Mouse (Mus musculus): Measurements from ENCODE around the gene Sh3pxd2b. TPM values are rescaled to one million over a fixed set of nuclear protein-coding genes. Genes with fewer than 3 reads are reported as not detected.

Gene Sh3pxd2b
- polyA plus RNA-seq, 1 experiment: 64.9 TPM

DNA sequence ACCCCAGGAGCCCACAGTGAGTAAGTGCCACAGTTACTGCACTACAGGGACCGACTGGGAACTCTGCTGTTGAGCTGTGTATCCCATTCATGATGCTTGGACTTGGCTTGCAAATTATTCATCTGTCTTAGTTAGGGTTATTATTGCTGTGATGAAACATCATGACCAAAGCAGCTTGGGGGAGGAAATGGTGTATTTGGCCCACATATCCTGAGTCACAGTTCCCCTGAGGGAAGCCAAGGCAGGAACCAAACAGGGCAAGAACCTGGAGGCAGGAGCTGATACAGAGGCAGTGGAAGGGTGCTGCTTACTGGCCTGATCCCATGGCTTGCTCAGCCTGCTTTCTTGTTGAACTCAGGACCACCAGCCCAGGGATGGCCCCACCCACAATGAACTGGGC is 7.8 kb downstream of the Sh3pxd2b start:
- TF ChIP-seq CTCF (IDR thresholded peaks at IDR 0.05; ENCODE audit: low read depth, low read length): no peak
- TF ChIP-seq POLR2A (IDR thresholded peaks at IDR 0.05; ENCODE audit: borderline replicate concordance, low read depth, low read length): no peak
- no peak overlapping the region for H3K4me3 ChIP-seq (ENCODE audit: insufficient read depth, low read length)
- H3K27ac ChIP-seq (ENCODE audit: insufficient read depth, low read depth, low read length): no peak overlapping the region; the same call in 1 of the 2 replicates
- peaks cover 81% of the 10 kb centered on the region for H3K4me1 ChIP-seq (ENCODE audit: control insufficient read depth, insufficient read depth, low read length)

DNA sequence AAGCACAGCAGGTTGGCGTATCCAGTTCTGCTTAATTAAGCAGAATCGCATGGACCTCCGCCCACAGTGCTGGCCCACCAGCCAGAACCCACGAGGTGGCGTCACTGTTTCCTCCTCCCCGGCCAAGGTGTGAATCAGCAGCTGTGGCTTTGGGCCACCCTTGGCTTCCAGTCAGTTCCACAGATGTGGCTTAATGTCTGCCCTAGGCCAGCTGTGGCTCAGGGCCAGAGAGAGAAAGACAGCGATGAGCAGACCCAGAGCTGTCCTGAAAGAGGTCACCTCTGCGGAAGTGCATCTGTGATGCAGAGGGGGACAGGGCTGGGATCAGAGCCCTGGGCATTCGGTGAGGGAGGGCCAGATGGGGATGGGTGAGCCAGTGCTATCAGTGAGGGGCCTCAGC is 10.1 kb downstream of the Sh3pxd2b start:
- H3K4me1 ChIP-seq (ENCODE audit: control insufficient read depth, insufficient read depth, low read length): peaks cover 89% of the 10 kb centered on the region
- peak overlapping the region; percentile 41 for H3K27ac ChIP-seq (ENCODE audit: insufficient read depth, low read depth, low read length)
- TF ChIP-seq CTCF (IDR thresholded peaks at IDR 0.05; ENCODE audit: low read depth, low read length) (no peak), POLR2A (IDR thresholded peaks at IDR 0.05; ENCODE audit: borderline replicate concordance, low read depth, low read length) (no peak)
- H3K4me3 ChIP-seq (ENCODE audit: insufficient read depth, low read length): no peak overlapping the region

DNA sequence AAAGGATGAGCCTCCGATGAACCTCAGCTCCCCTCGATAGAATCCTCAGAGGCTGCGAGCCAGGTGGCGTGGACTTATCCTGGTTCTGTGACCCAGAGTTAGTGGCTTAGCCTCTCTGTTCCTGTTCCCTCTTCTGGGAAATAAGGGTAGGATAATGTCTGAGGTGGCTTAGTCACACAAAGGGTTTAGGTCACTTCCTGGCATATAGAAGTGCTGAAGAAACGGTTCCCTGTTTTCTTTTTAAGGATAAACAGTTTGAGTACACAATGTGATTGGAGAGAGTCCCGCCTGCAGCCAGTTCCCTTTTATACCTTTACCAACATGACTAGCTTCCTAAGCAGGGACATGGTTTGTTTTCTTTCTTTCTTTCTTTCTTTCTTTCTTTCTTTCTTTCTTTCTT is 10.8 kb downstream of the Sh3pxd2b start:
- TF ChIP-seq CTCF (IDR thresholded peaks at IDR 0.05; ENCODE audit: low read depth, low read length) (no peak), POLR2A (IDR thresholded peaks at IDR 0.05; ENCODE audit: borderline replicate concordance, low read depth, low read length) (no peak)
- H3K4me3 ChIP-seq (ENCODE audit: insufficient read depth, low read length): no peak overlapping the region
- H3K4me1 ChIP-seq (ENCODE audit: control insufficient read depth, insufficient read depth, low read length): peaks cover 89% of the 10 kb centered on the region
- H3K27ac ChIP-seq (ENCODE audit: insufficient read depth, low read depth, low read length): peak overlapping the region; percentile 53

DNA sequence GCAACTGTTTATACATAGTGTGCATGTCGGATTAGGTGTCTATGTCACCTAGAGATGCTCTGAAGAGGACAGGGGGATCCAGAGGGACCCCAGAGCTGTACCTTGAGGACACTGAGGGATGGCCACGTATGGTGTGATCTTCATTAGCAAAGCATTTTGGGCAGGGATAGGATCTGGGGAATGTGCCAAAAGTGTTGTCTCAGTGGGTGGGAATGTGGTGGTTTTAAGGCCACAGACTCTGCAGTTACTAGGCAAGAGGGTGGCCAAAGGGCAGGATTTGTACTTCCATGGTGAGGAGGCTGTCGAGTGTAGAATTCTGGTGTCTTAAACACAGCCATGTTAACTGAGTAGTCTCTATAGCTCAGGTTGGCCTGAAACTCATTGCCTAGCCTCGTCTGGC is 11.9 kb downstream of the Sh3pxd2b start:
- H3K4me3 ChIP-seq (ENCODE audit: insufficient read depth, low read length): no peak overlapping the region
- peaks cover 89% of the 10 kb centered on the region for H3K4me1 ChIP-seq (ENCODE audit: control insufficient read depth, insufficient read depth, low read length)
- no peak overlapping the region for H3K27ac ChIP-seq (ENCODE audit: insufficient read depth, low read depth, low read length)
- TF ChIP-seq CTCF (IDR thresholded peaks at IDR 0.05; ENCODE audit: low read depth, low read length) (no peak), POLR2A (IDR thresholded peaks at IDR 0.05; ENCODE audit: borderline replicate concordance, low read depth, low read length) (no peak)

DNA sequence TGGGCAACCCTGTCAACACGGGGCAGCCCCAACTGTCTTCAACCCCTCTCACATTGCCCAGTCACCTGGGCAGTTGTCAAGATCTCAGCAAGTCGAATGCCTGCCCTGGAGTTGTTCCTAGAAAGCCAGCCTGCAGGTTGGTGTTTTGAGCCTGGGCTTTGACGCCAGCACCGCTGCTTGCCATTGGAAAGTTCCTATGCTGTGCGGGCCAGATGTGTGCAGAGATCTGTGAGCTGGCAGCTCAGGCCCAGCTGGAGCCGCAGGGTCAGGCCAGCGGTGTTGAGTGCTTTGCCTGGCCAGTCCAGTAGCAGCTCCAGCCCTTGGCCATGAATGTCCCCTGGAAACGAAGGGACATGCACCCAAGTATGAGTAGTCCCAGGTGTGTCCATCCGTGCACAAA is 14.2 kb downstream of the Sh3pxd2b start:
- Histone ChIP-seq H3K4me3 (ENCODE audit: insufficient read depth, low read length) (no peak overlapping the region), H3K27ac (ENCODE audit: insufficient read depth, low read depth, low read length) (no peak overlapping the region), H3K4me1 (ENCODE audit: control insufficient read depth, insufficient read depth, low read length) (peaks cover 82% of the 10 kb centered on the region)
- TF ChIP-seq CTCF (IDR thresholded peaks at IDR 0.05; ENCODE audit: low read depth, low read length) (no peak), POLR2A (IDR thresholded peaks at IDR 0.05; ENCODE audit: borderline replicate concordance, low read depth, low read length) (no peak)

DNA sequence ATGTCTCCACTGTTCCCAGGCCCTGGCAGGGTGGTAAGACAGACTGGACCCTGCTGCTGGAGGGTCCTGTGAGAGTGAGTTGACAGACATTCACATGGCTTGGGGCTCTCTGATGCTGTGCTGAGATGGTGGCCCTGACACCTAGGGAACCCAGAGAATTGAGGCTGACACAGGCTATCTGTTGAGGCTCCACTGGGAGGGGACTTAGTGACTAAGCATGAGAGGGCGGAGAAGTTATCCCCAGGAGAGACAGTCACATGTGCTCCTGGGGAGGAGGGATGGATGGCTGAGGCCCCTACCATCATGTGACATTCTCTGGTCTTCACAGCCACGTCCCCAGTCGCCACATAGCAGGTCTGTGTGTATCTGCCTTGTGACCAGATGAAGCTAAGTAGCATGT is 15.6 kb downstream of the Sh3pxd2b start:
- TF ChIP-seq POLR2A (IDR thresholded peaks at IDR 0.05; ENCODE audit: borderline replicate concordance, low read depth, low read length): no peak
- TF ChIP-seq CTCF (IDR thresholded peaks at IDR 0.05; ENCODE audit: low read depth, low read length): 0 out of 2 replicates have a peak, but pooled peaks have one; percentile 7
- Histone ChIP-seq H3K27ac (ENCODE audit: insufficient read depth, low read depth, low read length) (no peak overlapping the region), H3K4me3 (ENCODE audit: insufficient read depth, low read length) (no peak overlapping the region), H3K4me1 (ENCODE audit: control insufficient read depth, insufficient read depth, low read length) (peaks cover 71% of the 10 kb centered on the region)

DNA sequence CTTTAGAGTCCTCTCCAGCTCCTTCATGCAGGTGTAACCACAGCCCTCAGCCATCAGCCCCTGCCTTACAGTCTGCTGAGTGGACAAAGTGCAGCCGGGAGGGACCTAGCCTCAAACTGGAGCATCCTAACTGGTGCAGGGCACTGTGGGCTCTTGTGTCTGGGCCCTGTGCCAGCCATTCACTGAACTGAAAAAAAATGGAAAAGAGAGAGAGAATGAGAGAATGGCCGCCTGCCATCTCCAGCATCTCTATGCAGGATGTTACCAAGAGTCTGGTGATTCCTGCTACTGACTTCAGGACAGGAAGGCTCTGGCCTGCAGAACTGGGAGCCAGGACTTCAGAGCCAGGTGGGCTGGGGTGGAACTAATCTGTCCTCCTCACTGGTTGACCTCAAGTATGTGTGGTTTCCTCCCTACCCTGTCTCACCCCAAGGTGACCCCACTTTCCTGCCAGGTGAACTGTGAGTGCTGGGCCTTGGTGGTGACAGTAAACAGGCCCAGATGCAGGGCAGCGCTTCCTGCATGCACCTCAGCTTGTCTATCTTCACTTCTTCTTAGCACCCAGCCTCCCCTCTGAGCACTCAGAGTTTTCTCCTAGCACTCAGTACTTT is 16.1 kb downstream of the Sh3pxd2b start:
- H3K4me1 ChIP-seq (ENCODE audit: control insufficient read depth, insufficient read depth, low read length): peaks cover 69% of the 10 kb centered on the region
- H3K4me3 ChIP-seq (ENCODE audit: insufficient read depth, low read length): no peak overlapping the region
- no peak overlapping the region for H3K27ac ChIP-seq (ENCODE audit: insufficient read depth, low read depth, low read length)
- no peak for TF ChIP-seq CTCF (IDR thresholded peaks at IDR 0.05; ENCODE audit: low read depth, low read length)
- no peak for TF ChIP-seq POLR2A (IDR thresholded peaks at IDR 0.05; ENCODE audit: borderline replicate concordance, low read depth, low read length)

DNA sequence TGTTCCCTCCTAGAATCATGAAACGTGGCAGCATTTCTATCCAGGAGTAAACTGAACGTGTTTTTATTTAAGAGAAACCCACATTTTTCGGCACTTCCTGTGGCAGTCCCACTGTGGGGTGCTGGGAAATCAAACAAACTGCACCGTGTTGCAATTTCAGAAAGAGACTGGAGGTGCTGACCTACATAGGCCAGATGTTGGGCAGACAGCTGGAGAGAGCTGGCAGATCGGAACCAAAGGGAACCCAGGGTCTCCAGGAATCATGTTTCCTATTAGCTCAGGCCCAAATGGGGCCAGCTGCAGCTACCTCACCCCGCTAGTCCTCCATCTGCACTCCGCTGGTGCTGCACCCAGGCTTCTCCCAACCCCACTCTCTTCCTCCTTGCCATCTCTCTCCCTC is 16.8 kb downstream of the Sh3pxd2b start:
- H3K27ac ChIP-seq (ENCODE audit: insufficient read depth, low read depth, low read length): no peak overlapping the region
- no peak for TF ChIP-seq CTCF (IDR thresholded peaks at IDR 0.05; ENCODE audit: low read depth, low read length)
- no peak for TF ChIP-seq POLR2A (IDR thresholded peaks at IDR 0.05; ENCODE audit: borderline replicate concordance, low read depth, low read length)
- H3K4me1 ChIP-seq (ENCODE audit: control insufficient read depth, insufficient read depth, low read length): peaks cover 65% of the 10 kb centered on the region
- H3K4me3 ChIP-seq (ENCODE audit: insufficient read depth, low read length): no peak overlapping the region

DNA sequence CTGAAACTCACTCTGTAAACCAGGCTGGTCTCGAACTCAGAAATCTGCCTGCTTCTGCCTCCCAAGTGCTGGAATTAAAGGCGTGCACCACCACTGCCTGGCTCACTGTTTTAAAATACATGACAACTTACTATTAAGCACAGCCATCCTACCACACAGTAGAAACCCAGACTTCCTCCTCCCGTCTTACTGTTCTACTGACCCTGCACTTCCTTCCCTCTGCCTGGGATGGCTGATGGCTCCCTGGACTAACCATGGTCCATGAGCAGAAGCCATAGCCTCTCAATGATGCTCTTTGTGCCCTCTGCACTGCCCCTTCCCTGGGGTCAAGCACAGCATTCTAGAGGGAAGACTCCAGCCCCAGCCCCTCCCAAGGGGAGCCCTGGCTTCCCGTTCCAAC is 17.9 kb downstream of the Sh3pxd2b start:
- Histone ChIP-seq H3K4me3 (ENCODE audit: insufficient read depth, low read length) (no peak overlapping the region), H3K4me1 (ENCODE audit: control insufficient read depth, insufficient read depth, low read length) (peaks cover 56% of the 10 kb centered on the region), H3K27ac (ENCODE audit: insufficient read depth, low read depth, low read length) (no peak overlapping the region)
- TF ChIP-seq POLR2A (IDR thresholded peaks at IDR 0.05; ENCODE audit: borderline replicate concordance, low read depth, low read length): no peak
- no peak for TF ChIP-seq CTCF (IDR thresholded peaks at IDR 0.05; ENCODE audit: low read depth, low read length)

DNA sequence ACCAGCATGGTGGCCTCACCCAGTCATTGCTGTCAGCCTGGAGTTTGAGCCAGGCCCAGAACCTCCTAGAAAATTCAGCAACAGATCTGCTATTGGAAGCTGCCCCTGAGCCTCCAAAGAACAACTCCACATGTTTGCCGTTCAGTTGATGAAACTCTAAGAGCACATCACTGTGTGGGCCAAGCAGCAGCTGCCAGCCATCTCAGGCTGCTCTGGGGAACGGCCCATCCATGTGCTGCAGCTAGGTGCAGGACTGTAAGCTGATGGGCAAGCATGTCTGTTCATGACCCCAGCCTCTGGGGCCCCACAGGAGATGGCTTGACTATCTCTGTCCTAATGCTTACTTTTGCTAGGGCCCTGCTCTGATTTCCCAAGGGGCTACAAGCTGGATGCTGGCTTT is 19.4 kb downstream of the Sh3pxd2b start:
- Histone ChIP-seq H3K4me1 (ENCODE audit: control insufficient read depth, insufficient read depth, low read length) (peaks cover 48% of the 10 kb centered on the region), H3K4me3 (ENCODE audit: insufficient read depth, low read length) (no peak overlapping the region), H3K27ac (ENCODE audit: insufficient read depth, low read depth, low read length) (no peak overlapping the region)
- no peak for TF ChIP-seq POLR2A (IDR thresholded peaks at IDR 0.05; ENCODE audit: borderline replicate concordance, low read depth, low read length)
- TF ChIP-seq CTCF (IDR thresholded peaks at IDR 0.05; ENCODE audit: low read depth, low read length): no peak

Measured in bone marrow macrophage, adult 2 months (primary cell).